Mouse (Mus musculus) frontal cortex, postnatal 10 days (tissue): ENCODE results near the gene Zp2.

Experiments used
- DNase-seq, 2 experiments: peaks; one replicate each; pipeline ENCODE4 v3.0.0; 2022; ENCODE audit warnings: low spot score in 2 of 2, mixed read lengths in 1 of 2

Zp2 gene

DNA sequence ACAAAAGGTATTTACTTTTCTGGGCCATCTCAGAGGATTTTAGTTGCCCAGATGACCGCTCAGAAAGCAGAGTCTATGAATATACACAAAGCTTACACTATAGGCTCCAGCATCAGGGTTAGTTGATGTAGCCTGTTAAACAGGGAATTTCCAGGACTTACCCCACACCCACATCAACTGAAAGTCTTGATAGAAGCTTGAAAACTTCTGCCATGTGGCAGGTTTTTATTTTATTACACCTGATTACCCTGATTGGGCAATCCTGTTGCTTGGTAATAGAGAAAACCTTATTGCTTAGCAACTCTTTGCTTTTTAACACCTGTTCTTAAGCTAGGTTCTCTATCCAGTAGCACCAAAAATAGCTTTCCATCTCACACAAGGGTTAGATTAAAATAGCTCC lies 2.3 kb downstream of the Zp2 start:
- DNase-seq: no peak

GRCm38 (mm10) chr7:120128951-120129350 lies 16.1 kb downstream of the Zp2 start:
- peak; percentile 16 to 50 for DNase-seq

- DNase-seq: no peak
These were observed 17.4 kb downstream of the Zp2 start for GRCm38 (mm10) chr7:120127686-120128059.

DNA sequence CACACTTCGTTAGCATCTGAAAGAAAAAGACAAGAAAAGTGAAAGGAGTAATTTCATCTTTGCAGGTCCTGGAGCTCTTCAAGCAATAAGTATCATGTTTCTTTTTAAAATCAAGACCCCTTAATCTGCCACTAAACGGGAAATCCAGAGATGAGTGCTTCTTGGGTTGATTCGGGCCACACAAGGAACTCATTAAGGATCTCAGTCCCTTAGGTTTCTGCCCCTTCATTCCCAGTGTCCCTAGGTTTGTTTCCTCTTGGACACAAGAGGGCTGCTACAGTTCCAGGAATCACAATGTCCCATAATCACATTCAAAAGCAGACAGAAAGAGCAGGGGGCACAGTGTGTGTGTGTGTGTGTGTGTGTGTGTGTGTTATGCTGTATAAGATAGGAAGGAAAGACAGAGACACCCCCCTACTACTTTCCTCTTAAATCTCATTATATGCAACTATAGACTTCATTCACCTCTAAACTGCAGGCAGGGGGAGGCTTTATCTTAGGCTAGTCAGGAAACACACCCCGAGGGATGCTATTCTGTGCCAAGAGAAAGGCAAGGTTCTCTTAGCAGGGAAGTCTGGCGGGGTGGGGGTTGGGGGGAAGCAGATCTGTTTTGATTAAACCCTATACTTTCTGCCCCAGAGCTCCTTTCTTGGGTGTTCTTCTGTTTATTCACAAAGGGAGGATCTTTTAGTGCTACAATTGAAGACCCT lies 18.0 kb downstream of the Zp2 start:
- no peak for DNase-seq

GRCm38 (mm10) chr7:120124844-120125243 lies 20.2 kb downstream of the Zp2 start:
- DNase-seq: peak; percentile 64 to 70

DNA sequence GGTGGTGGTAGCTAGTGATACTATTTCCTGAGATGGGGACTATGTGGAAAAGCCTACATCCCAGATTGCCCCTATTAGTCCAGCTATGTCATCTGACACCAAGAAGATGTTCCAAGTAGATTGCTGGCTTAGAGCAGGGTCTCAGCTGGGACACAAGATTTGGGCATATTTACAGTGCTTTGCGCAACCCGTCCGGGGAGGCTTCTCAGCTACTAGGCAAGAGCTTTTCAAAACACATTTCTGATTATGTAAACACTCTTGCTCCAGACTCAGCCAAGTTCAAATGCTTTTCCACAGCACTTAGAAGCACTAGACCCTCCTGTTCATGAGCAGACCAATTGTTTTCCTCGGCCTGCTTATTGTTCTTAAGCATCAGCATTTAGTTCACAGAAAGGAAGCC lies 21.3 kb downstream of the Zp2 start:
- no peak for DNase-seq

DNA sequence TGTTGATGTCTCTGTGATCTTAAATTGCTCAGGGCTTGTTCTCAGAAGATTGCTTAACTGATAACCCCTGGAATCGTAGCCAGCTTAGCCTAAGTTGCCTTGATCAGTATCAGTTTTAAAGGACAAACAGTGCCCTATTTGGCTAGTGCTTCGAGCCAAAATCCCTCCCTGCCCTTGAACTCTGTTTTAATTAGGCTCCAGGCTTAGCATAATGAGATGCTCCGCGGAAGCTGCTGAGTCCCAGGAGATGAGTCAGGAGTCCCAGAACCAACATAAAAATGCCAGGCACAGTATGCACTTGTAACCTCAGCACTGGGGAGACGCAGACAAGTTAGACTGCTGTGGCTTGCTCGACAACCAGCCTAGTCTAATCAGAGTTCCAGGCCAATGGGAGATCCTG lies 27.6 kb downstream of the Zp2 start:
- DNase-seq: no peak

DNA sequence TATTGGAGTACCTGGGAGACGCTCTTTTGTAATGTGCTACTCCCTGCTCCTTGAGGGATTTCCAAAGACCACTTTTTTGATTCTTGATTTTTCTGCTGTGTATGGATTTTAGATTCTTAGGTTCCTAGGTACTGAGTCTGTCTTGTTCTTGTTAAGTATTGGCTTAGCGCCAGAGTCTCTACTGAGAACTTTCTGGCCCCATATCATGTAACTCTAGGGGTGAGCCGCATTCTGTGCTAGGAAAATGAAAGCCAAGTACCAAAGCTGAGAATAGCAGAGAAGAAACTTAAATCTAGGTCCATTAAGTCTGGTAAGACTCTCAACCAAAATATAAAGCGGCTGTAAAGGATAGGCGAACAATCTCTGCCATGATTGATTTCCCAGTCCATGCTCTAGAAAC lies 28.1 kb downstream of the Zp2 start:
- no peak for DNase-seq

DNA sequence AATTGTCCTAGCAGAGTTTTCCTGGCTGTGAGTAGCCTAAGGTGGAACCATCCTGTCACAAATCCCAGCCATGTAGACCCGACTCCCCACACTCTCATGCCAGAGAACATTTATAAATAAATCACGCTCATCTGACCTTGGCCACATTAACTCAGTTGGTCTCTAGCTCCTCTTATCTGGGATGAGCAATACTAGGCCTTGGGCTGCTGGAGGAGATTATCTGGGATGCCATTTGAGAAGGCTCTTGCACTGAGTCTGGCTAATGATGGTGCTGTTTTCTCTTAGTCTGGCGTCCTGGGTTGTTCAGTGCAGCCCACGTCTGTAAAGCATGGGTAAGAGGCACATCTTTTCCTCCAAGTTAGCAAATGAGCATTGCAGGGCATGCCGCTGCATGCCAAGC lies 35.4 kb downstream of the Zp2 start:
- no peak for DNase-seq

GRCm38 (mm10) chr7:120106356-120106755 lies 38.7 kb downstream of the Zp2 start:
- no peak for DNase-seq

DNA sequence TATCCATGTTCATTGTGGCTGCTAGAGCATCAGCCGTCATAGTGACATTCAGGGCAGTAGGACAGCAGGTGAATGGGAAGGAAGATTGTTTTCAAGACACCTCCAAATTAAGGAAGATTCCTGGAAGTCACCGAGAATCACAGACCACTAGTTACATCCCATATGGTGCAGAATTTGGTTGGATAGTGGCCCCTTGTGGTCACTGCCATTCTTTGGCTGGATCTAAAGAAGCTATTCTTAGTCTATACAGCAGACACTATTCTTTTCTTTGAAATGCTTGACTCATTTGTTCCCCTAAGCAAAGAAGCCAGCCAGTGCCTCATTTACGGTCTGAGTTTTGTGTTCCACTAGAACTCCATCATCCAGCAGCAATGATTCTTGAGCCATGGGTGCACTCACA lies 40.1 kb downstream of the Zp2 start:
- DNase-seq: no peak

GRCm38 (mm10) chr7:120103019-120103567 lies 42.0 kb downstream of the Zp2 start:
- DNase-seq: peak in 1 of 2 experiments; percentile 11

DNA sequence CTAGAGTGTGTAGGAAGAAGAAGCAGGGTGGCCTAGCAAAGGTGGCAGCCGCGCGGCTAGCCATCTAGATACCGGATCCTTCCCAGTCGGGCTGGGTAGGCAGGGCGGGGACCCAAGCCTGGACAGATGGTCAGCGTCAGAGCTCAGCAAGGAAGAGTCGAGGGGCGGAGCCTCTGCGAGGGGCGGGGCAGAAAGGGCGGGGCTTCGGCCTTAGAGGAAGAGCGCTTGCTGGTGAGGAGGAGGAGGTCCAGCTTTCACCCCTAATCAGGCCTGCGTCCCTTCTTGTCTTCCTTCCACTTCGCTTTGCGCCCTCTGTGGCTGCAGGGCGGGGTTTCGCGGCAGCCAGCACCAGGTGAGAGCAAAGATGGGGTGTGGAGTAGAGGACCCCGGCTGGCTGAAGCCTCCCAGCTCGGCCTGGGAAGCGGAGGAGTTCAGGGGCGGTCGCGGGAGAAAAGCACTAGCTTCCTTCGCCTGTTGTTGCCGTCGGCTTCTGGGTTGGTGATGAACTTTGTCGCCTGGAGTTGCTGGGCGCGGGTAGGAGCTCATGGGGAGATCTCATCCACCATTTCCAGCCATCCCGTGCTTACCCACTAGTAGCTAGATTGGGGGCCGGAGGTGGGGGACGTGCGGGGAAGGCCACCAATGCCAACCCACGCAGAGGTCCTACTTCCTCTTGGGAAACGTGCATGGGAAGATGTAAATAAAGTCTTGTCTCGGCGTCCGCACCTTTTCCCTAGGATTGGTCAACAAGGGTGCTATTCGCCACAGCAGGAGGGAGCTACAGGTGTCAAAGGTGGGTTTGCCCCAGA lies 42.7 kb downstream of the Zp2 start, which contains the start of gene Tmem159:
TSS of gene Tmem159 (plus strand) at position 190 of the 809 bp plus-strand sequence.
- peak; percentile 26 to 60 for DNase-seq

- DNase-seq: peak; percentile 15 to 42
These were observed 46.7 kb downstream of the Zp2 start for GRCm38 (mm10) chr7:120098403-120098802.

- peak; percentile 28 to 36 for DNase-seq
These were observed 47.2 kb downstream of the Zp2 start for GRCm38 (mm10) chr7:120097845-120098244.

- no peak for DNase-seq
These were observed 49.9 kb downstream of the Zp2 start, which contains the start of gene Dnah3 for GRCm38 (mm10) chr7:120095180-120095579. Gene Dnah3 (minus strand): TSS chr7:120095280.

DNA sequence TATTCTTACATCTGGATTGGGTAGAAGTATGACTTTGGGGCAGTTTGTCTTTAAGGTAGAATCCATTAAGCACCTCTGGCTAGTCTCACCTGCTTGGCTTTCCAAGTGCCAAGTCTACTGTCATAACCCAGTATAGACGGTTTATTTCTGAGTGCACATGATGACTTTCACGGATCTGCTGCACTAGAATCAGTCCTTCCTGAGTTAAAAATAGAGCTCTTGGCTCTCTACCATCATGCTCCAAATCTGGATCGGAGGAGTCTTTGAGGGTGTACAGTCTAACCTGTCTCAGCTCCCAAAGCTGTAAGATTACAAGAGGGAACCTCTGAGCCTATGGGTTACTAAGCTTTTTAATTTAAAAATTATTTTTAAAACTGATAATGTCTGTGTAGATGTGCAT lies 50.9 kb downstream of the Zp2 start:
- no peak for DNase-seq

DNA sequence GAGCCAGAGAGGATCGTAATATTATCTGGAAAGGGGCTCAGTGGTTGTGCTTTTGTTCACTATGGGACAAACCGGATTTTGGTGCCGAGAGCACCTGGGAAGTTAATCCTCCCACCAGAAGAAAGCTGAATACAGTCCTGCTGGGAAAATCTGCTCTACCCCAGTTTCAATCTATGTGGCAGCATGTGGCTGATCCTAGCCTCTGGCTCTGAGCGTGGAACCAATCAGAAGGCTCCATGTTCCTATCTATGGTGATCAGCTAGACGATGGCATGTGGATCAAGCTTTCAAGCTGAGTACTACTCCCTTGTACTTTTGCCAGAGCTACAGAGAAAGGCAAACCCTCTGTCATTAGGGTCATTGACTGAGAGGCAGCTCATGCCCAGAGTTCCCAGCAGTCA lies 52.1 kb downstream of the Zp2 start:
- DNase-seq: no peak

DNA sequence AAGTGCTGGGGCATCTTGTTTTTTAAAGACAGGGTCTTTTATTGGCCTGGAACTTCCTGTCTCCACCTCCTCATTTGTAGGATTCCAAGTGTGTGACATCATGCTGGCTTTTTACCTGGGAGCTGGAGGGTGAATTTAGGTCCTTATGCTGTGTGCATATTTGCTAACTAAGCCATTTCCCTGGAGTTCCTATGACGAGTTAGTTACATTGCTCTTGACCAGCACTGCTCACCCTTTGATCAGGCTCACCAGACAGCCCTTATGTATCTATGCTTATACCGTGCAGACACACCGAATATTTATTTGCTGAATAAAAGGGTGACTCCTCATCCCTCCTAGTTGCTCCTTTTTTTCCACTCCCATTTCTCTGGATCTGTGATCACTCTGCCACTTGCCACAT lies 64.9 kb downstream of the Zp2 start:
- DNase-seq: no peak
